Mouse (Mus musculus) splenic B cell, adult 2 months (primary cell): ENCODE measurements around the gene Tmem192.
A peak's percentile ranks its signal among the peaks of the same experiment; 100 is the strongest.
"Not testable (repeated sequence)": the region's sequence is repeated elsewhere in the genome, so short reads cannot be mapped to it uniquely, and the experiment has no call there.

ENCODE experiments used
- DNase-seq: peaks from one replicate; pipeline ENCODE4 v3.0.0-alpha.2; 2011; ENCODE audit warnings: low read depth, low spot score
- H3K27me3 ChIP-seq: 2 replicates; pipeline ENCODE4 v1.6.1; 2012; ENCODE audit warnings: mild to moderate bottlenecking, low read length, moderate library complexity, mixed read lengths; ENCODE audit not compliant: control insufficient read depth, poor library complexity, insufficient read depth, severe bottlenecking
- H3K36me3 ChIP-seq: 2 replicates; pipeline ENCODE4 v1.6.1; 2012; ENCODE audit warnings: mild to moderate bottlenecking, low read length, moderate library complexity, mixed read lengths; ENCODE audit not compliant: control insufficient read depth, poor library complexity, insufficient read depth, severe bottlenecking

Tmem192 gene

GRCm38 (mm10) chr8:64942946-64943345 is 4.0 kb upstream of the Tmem192 start:
- H3K27me3 ChIP-seq: no peaks in the 10 kb centered on the region
- H3K36me3 ChIP-seq: no peaks in the 10 kb centered on the region
- no peak for DNase-seq

- Histone ChIP-seq H3K27me3 (no peaks in the 10 kb centered on the region), H3K36me3 (no peaks in the 10 kb centered on the region)
- DNase-seq: peak; percentile 58
Measured at GRCm38 (mm10) chr8:64944831-64945230, 2.2 kb upstream of the Tmem192 start.

GRCm38 (mm10) chr8:64945606-64946005 is 1.4 kb upstream of the Tmem192 start:
- no peak for DNase-seq
- H3K27me3 ChIP-seq: no peaks in the 10 kb centered on the region
- no peaks in the 10 kb centered on the region for H3K36me3 ChIP-seq

- peak; percentile 60 for DNase-seq
- Histone ChIP-seq H3K36me3 (no peaks in the 10 kb centered on the region; the same call in 1 of the 2 replicates), H3K27me3 (no peaks in the 10 kb centered on the region)
Measured at GRCm38 (mm10) chr8:64946441-64946819, 555 bp upstream of the Tmem192 start.

GRCm38 (mm10) chr8:64947698-64948034 is 681 bp downstream of the Tmem192 start:
- Histone ChIP-seq H3K36me3 (no peaks in the 10 kb centered on the region; the same call in 1 of the 2 replicates), H3K27me3 (no peaks in the 10 kb centered on the region)
- DNase-seq: peak; percentile 74

GRCm38 (mm10) chr8:64948371-64948770 is 1.4 kb downstream of the Tmem192 start:
- Histone ChIP-seq H3K27me3 (no peaks in the 10 kb centered on the region), H3K36me3 (no peaks in the 10 kb centered on the region; the same call in 1 of the 2 replicates)
- DNase-seq: no peak

DNA sequence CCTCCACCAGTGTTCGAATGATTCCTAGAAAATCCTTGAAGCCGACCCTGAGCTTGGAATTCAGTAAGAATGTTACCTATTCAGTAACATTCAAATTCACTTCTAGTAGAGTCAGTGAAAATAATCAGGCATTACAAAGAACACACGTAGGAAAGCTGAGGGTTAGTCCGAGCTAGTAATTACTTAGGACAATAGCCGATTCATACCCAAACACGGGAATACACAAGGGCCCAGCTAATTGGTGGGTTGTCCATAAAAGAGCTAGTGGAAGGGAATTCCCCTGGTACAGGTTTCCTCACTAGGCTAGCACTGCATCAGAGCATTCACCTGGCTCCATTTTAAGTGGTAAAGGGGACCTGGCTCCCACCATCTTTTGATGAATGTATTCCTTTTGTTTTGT is 5.1 kb downstream of the Tmem192 start:
- Histone ChIP-seq H3K27me3 (no peaks in the 10 kb centered on the region), H3K36me3 (peaks cover 3% of the 10 kb centered on the region; the same call in 1 of the 2 replicates)
- DNase-seq: no peak

- DNase-seq: no peak
- Histone ChIP-seq H3K27me3 (no peaks in the 10 kb centered on the region), H3K36me3 (peaks cover 14% of the 10 kb centered on the region; the same call in 1 of the 2 replicates)
Measured at GRCm38 (mm10) chr8:64959025-64959424, 12.0 kb downstream of the Tmem192 start.

- Histone ChIP-seq H3K27me3 (no peaks in the 10 kb centered on the region), H3K36me3 (peaks cover 15% of the 10 kb centered on the region)
- DNase-seq: peak; percentile 32
Measured at GRCm38 (mm10) chr8:64962836-64963235, 15.9 kb downstream of the Tmem192 start.

DNA sequence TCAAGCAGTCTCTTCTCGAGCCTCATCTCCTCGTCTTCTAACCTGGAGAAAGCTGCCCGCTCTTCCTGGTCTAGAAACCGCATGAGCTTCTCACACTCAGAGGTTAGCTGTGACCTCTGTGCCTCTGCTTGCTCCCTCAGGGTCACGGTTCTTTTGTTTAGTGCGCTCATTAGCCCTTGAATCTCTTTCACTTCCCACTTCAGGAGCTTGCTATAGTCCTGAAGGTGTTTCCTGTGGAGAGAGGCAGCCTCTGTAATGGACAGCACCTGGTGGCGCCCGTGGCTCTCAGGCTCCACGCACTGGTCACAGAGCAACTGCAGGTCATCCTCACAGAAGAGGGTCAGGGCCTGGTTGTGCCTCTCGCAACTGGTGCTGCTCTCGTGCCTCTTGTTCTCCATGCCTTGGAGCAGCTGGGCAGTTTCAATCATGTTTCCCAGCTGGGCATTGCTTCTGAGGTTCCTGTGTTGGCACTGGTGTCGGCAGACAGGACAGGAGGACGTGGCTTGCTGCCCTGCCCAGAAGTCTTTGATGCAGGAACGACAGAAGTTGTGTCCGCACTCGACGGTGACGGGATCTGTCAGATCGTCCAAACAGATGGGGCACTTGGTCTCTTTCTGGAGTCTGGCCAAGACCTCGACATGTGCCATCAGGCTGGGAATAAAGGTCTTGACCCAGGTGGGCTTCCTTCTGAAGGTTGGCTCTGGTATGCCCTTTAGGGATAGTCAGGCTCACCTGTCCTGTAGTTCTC is 36.3 kb downstream of the Tmem192 start:
- H3K27me3 ChIP-seq: no peaks in the 10 kb centered on the region
- no peak for DNase-seq
- H3K36me3 ChIP-seq: no peaks in the 10 kb centered on the region

GRCm38 (mm10) chr8:64987731-64988130 is 40.7 kb downstream of the Tmem192 start, which contains the start of gene Trim75:
Gene Trim75, minus strand, starts transcription at chr8:64987831.
- no peaks in the 10 kb centered on the region for H3K36me3 ChIP-seq
- H3K27me3 ChIP-seq: no peaks in the 10 kb centered on the region
- no peak for DNase-seq

DNA sequence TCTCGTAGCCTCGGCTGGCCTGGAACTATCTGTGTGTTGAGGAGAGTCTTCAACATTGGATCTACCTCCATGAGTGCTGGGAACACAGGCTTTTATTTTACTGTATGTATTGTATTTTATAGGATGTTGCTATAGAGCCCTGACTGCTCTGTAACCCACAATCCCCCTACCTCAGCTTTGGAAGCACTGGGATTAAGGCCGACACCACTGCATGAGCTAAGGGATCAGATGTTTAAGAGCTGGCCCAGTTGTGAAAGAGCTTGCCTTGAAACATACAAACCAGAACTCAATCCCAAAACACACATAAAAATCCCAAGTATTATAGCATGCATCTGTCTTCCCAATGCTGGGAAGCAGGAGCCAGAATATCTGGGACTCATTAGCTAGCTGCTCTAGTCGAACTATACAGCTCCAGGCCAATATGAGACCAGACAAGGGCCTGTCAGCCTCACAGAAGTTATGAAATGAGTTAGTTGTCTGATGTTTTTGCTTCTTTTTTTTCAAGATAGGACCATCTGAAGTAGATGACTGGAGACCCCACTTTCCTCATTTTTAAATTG is 51.9 kb downstream of the Tmem192 start:
- Histone ChIP-seq H3K27me3 (no peaks in the 10 kb centered on the region), H3K36me3 (no peaks in the 10 kb centered on the region)
- DNase-seq: no peak

DNA sequence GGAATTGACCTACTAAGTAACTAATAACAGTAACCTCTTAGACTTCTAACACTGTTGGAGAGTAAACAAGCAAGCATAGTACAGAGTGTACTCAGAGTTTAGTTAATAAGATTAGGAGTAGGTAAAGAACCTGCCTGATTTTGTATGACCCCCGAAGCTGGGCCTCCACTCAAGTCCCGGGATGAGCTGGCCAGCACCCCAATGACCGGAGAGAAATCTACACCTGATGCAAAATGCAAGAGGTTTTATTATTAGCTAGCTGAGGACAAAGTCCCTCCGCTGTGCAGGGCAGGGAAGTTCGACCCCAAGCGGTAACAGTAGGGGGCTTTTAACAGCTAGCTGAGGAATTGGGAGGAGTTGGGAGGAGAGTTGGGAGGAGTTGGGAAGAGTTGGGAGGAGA is 60.6 kb downstream of the Tmem192 start:
- DNase-seq, H3K27me3 ChIP-seq, H3K36me3 ChIP-seq: not testable (repeated sequence)

DNA sequence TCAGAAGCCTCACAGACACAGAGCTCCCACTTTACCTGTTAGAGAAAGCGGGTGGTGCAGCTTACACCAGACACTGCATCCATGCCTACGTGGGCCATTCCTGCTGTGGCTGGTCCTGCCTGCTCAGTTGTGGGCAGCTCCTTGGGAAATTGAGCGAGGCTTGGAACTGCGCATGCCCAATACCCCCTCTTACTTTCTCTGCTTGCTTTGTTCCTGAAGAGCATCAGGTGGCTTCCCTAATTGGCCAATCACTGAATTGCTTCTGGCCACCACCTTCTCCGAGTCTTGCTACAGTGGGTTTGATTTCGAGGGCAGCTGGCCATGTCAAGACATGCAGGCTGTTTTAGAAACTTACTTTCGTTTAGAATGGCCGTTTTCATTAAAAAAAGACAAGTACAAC is 71.4 kb downstream of the Tmem192 start, which contains the start of the genes Trim61 and Trim60:
Trim61 (minus strand) TSS at position 101 of the 400 bp plus-strand sequence.
Trim60 (minus strand) TSS at position 162 of the 400 bp plus-strand sequence.
- H3K27me3 ChIP-seq: no peaks in the 10 kb centered on the region
- no peak for DNase-seq
- H3K36me3 ChIP-seq: no peaks in the 10 kb centered on the region
